Mouse (Mus musculus) midbrain, embryonic 11.5 days (tissue): ENCODE results near the gene Dolpp1. TPM values are rescaled to one million over a fixed set of nuclear protein-coding genes. Genes with fewer than 3 reads are reported as not detected.

Source experiments
- ATAC-seq: fragments of 200-750 bp; cut with Nextera tagmentation; 2 replicates; pipeline ENCODE4 v1.8.0; 2017; ENCODE audit warnings: moderate TSS enrichment, moderate library complexity; ENCODE audit not compliant: low FRiP score
- DNase-seq: peaks from one replicate; pipeline ENCODE4 v3.0.0; 2015; ENCODE audit warnings: low spot score; ENCODE audit errors: missing footprints
- H3K27ac ChIP-seq: fragments of 300-500 bp; sonication (generic); 2 replicates; pipeline ENCODE4 v1.5.1; 2014; ENCODE audit warnings: low read depth, low read length
- H3K27me3 ChIP-seq: fragments of 300-500 bp; sonication (generic); 2 replicates; pipeline ENCODE4 v1.6.1; 2014; ENCODE audit warnings: mild to moderate bottlenecking, low read length, moderate library complexity, mixed read lengths; ENCODE audit not compliant: control insufficient read depth, insufficient read depth
- H3K36me3 ChIP-seq: fragments of 300-500 bp; sonication (generic); 2 replicates; pipeline ENCODE4 v1.6.1; 2014; ENCODE audit warnings: mild to moderate bottlenecking, low read length, moderate library complexity, mixed read lengths; ENCODE audit not compliant: control insufficient read depth, insufficient read depth
- H3K4me1 ChIP-seq: fragments of 300-500 bp; sonication (generic); 2 replicates; pipeline ENCODE4 v1.6.1; 2014; ENCODE audit warnings: low read length; ENCODE audit not compliant: control insufficient read depth, insufficient read depth
- H3K4me2 ChIP-seq: fragments of 300-500 bp; sonication (generic); 2 replicates; pipeline ENCODE4 v1.6.1; 2014; ENCODE audit warnings: mild to moderate bottlenecking, moderate library complexity
- H3K4me3 ChIP-seq: fragments of 300-500 bp; sonication (generic); 2 replicates; pipeline ENCODE4 v1.5.1; 2014; ENCODE audit warnings: low read depth, low read length
- H3K9ac ChIP-seq: fragments of 300-500 bp; sonication (generic); 2 replicates; pipeline ENCODE4 v1.6.1; 2014; ENCODE audit warnings: low read length
- H3K9me3 ChIP-seq: fragments of 300-500 bp; sonication (generic); 2 replicates; pipeline ENCODE4 v1.6.1; 2016; ENCODE audit warnings: low read length; ENCODE audit not compliant: control insufficient read depth
- WGBS: fragments of 180-500 bp; shearing (Covaris S2); extraction: QIAGEN DNeasy Blood & Tissue Kit; methylation state at CpG from one replicate; pipeline ENCODE4 v1.1.7; 2014; 5-methylcytosine and 5-hydroxymethylcytosine counted together
- polyA plus RNA-seq: library from polyadenylated mRNA; unstranded; fragments of >200 nt; fragmentation: Nextera tagmentation; extraction: Ambion mirVana; gene quantifications from 2 replicates; pipeline ENCODE4 v1.2.1, GENCODE M21; 2014

Gene Dolpp1
- polyA plus RNA-seq, 1 experiment from 2014 or later: 45.8 TPM

DNA sequence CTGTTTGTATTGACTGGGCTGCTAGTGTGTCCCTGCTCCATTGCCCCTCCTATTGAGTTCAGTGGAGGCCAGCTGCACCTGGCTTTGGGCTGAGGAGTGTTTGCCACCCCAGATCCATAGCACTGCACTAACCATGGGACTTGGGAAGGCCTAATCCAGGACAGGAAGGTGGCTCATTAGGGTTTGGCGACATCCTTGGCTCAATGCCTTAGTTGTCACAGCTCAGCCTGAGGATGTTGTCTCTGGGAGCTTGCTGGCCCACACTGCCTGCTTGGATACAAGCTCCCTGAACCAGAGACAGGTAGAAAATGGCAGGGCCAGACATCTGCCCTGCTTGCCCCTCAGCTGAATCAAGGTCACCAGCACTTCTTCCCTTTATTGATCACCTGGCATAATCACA lies 9.5 kb downstream of the Dolpp1 start:
- H3K4me1 ChIP-seq: peaks cover 32% of the 10 kb centered on the region
- no peaks in the 10 kb centered on the region; the same call in 1 of the 2 replicates for H3K27me3 ChIP-seq
- H3K4me2 ChIP-seq: no peak overlapping the region
- DNase-seq (no peak), ATAC-seq (no peak)
- no peaks in the 10 kb centered on the region for H3K9me3 ChIP-seq
- H3K4me3 ChIP-seq: no peak overlapping the region
- H3K36me3 ChIP-seq: peaks cover 4% of the 10 kb centered on the region; the same call in 1 of the 2 replicates
- WGBS: 91% methylated on average over 1 of the region's 1 CpGs
- H3K9ac ChIP-seq: no peak overlapping the region
- H3K27ac ChIP-seq: no peak overlapping the region

DNA sequence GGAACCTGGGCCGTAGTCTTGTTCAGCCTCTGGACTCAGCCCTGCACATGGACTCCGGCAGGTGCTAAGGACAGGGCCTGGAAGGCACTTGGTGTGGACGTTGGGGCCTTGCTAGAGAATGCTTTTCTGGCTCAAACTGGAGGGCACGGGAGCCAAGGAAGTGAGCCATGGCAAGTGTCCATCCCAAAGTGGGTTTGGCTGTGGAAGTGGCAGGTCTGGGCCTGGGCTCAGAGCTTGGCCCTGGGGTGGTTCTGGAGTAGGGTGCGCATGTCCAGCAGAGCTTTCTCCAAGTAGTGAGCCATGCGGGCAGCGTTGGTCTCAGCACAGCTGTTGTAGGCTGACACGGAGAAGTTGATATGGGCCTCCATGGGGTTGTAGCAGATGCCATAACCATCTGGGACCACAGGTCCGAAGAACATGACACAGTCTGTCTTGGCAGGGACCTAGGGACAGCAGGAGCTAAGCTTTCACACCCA lies 10.3 kb downstream of the Dolpp1 start:
- ATAC-seq: no peak
- DNase-seq: no peak
- Histone ChIP-seq H3K4me1 (peaks cover 32% of the 10 kb centered on the region), H3K27me3 (no peaks in the 10 kb centered on the region; the same call in 1 of the 2 replicates), H3K27ac (no peak overlapping the region), H3K4me2 (no peak overlapping the region), H3K36me3 (peaks cover 1% of the 10 kb centered on the region; the same call in 1 of the 2 replicates), H3K9me3 (no peaks in the 10 kb centered on the region), H3K4me3 (no peak overlapping the region), H3K9ac (no peak overlapping the region)
- WGBS: 92% methylated on average over 9 of the region's 9 CpGs

DNA sequence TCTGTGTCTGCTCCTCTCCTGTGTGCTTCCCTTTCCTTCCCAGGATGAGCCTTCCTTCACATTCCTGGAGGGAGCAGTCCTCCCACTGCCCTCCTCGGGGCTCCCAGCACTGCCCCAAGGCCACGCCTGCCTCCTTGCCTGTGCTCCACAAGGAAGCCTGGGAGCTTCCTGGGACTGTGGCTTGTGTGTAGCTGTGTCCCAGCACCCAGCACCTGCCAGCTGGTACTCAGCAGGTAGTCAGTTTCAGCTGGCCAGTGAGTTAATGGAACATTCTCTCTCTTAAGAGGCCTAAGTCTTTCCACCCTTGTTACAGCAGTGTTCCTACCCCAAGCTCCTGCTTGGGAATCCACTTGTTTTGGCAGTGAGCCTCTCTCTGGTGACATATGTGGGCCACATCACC lies 10.8 kb downstream of the Dolpp1 start:
- Histone ChIP-seq H3K36me3 (no peaks in the 10 kb centered on the region), H3K4me2 (no peak overlapping the region), H3K27ac (no peak overlapping the region), H3K27me3 (no peaks in the 10 kb centered on the region; the same call in 1 of the 2 replicates), H3K4me3 (no peak overlapping the region), H3K4me1 (peaks cover 31% of the 10 kb centered on the region), H3K9me3 (no peaks in the 10 kb centered on the region), H3K9ac (no peak overlapping the region)
- WGBS: 60% methylated on average over 2 of the region's 2 CpGs
- ATAC-seq: no peak
- DNase-seq: no peak

- Histone ChIP-seq H3K4me3 (no peak overlapping the region), H3K4me2 (no peak overlapping the region), H3K4me1 (peaks cover 21% of the 10 kb centered on the region), H3K27me3 (no peaks in the 10 kb centered on the region; the same call in 1 of the 2 replicates), H3K27ac (no peak overlapping the region), H3K36me3 (no peaks in the 10 kb centered on the region), H3K9me3 (no peaks in the 10 kb centered on the region), H3K9ac (no peak overlapping the region)
- ATAC-seq (no peak), DNase-seq (no peak)
- 91% methylated on average over 1 of the region's 1 CpGs for WGBS
Observed at GRCm38 (mm10) chr2:30403870-30404269, 11.8 kb downstream of the Dolpp1 start.

DNA sequence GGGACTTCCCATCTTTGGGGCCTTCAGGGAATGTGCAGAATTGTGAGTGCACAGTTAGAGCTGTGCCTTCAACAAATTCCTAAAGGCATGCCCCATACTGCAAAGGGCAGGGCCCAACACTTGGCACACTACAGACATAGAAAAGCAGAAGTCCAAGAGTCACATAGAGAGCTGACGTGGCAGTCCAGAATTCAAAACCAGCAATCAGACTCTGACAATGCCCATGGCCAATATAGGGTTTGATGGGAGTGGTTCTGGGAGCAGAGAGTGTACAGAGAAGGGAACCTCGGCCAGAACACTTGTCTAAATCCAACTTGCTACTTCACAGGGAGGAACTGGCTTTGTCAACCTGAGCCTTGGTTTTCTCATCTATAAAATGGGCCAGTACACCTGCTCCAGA lies 15.2 kb downstream of the Dolpp1 start:
- no peak overlapping the region for H3K27ac ChIP-seq
- no peak overlapping the region for H3K4me2 ChIP-seq
- no peaks in the 10 kb centered on the region for H3K9me3 ChIP-seq
- ATAC-seq: no peak
- WGBS: 90% methylated on average over 2 of the region's 2 CpGs
- DNase-seq: no peak
- H3K36me3 ChIP-seq: no peaks in the 10 kb centered on the region
- no peaks in the 10 kb centered on the region for H3K4me1 ChIP-seq
- no peaks in the 10 kb centered on the region; the same call in 1 of the 2 replicates for H3K27me3 ChIP-seq
- no peak overlapping the region for H3K9ac ChIP-seq
- no peak overlapping the region for H3K4me3 ChIP-seq

- DNase-seq (no peak), ATAC-seq (no peak)
- Histone ChIP-seq H3K4me2 (no peak overlapping the region), H3K27me3 (no peaks in the 10 kb centered on the region; the same call in 1 of the 2 replicates), H3K9ac (no peak overlapping the region), H3K27ac (no peak overlapping the region), H3K4me3 (no peak overlapping the region), H3K4me1 (no peaks in the 10 kb centered on the region), H3K9me3 (no peaks in the 10 kb centered on the region), H3K36me3 (no peaks in the 10 kb centered on the region)
- WGBS: 92% methylated on average over 10 of the region's 10 CpGs
Observed at GRCm38 (mm10) chr2:30407778-30408177, 15.7 kb downstream of the Dolpp1 start.

DNA sequence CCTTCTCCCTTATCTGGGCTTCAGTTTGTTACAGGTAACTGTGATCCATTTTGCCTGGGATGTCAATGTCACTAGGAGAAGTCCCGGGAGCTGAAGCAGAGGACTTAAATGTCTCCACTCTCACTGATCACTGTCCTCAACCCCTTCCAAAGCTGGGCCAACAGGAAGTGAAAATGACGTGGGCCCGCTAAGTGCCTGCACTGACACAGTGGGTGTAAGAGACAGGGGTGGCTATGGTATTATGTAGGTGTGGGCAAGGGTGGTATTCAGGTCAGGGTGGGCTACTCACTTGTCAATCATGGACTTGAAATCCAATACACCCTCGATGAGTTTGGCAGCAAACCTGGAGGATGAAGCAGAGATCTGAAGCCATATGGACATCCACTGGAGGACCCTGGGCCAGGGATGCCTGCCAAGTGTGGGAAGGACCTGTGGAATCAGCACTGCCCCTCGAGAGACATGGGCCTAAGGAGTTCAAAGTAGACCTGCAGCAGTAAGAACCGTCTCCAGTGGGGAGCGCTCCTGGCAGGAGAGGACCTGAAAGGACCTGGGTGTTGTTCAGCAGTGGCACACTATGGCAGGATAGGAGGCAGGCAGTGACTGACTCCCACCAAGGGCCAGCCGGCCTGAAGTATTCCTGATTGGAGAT lies 16.5 kb downstream of the Dolpp1 start:
- Histone ChIP-seq H3K4me1 (no peaks in the 10 kb centered on the region), H3K27me3 (no peaks in the 10 kb centered on the region), H3K9me3 (no peaks in the 10 kb centered on the region), H3K4me3 (no peak overlapping the region), H3K9ac (no peak overlapping the region), H3K36me3 (no peaks in the 10 kb centered on the region), H3K27ac (no peak overlapping the region), H3K4me2 (no peak overlapping the region)
- WGBS: 88% methylated on average over 8 of the region's 8 CpGs
- DNase-seq (no peak), ATAC-seq (no peak)

DNA sequence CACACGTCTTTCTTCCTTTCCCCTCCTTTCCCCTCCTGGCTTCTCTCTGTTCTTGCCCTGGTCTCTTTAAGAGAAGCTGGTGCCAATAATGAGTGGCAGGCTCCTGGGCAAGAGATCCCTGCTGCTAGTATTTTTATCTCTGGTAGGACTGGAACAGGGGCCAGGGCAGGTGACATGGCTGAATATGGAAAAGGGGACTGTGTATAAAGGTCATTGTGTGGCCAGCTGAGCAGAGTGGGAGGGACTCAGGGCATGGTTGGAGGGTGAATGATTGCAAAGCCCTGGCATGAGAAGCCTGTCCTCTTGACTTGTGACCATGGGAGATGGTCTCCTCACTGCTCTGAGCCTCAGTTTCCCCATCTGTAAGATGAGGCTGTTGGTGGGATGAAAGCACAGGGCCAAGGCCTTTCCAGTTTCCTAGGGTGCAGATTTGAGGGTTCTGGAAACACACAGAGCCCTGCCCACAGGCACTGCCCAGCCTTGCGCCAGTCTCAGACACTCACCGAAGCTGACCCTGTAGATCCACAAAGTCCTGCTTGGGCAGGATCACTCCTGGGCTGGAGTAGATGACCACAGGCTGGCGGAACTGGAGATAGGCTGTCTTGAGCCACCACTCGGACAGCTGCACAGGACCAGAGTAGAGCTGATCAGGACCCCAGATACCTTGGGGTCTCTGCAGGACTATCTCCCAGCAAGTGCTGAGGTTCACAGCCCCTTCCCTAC lies 17.6 kb downstream of the Dolpp1 start:
- Histone ChIP-seq H3K27me3 (no peaks in the 10 kb centered on the region), H3K27ac (no peak overlapping the region), H3K36me3 (no peaks in the 10 kb centered on the region), H3K4me1 (peaks cover 3% of the 10 kb centered on the region; the same call in 1 of the 2 replicates), H3K4me2 (no peak overlapping the region), H3K9ac (no peak overlapping the region), H3K4me3 (no peak overlapping the region), H3K9me3 (no peaks in the 10 kb centered on the region)
- 92% methylated on average over 5 of the region's 5 CpGs for WGBS
- DNase-seq: no peak
- ATAC-seq: no peak
